8 mouse cellular contexts compared by ENCODE assay signal in genomic region chr10:86425690-86426530, GRCm38 (mm10).
DNase-seq lines count a peak whose midpoint lies in the region; ATAC-seq and TF ChIP-seq lines count a peak whose summit lies in the region.

No protein-coding gene starts in this region.

- WGBS in limb, embryonic 12.5 days = 6% methylated on average over 10 of the region's 10 CpGs
- 28% methylated on average over 10 of the region's 10 CpGs for WGBS in stomach, postnatal 0 days
- 80% methylated on average over 10 of the region's 10 CpGs for WGBS in thymus, adult 2 months

- H3K36me3 ChIP-seq in limb, embryonic 12.5 days = no peaks in the 10 kb centered on the region
- no peaks in the 10 kb centered on the region for H3K36me3 ChIP-seq in stomach, postnatal 0 days (ENCODE audit: control insufficient read depth, insufficient read depth, low read length)
- H3K36me3 ChIP-seq in thymus, adult 2 months (ENCODE audit: control insufficient read depth, insufficient read depth, low read length) = no peaks in the 10 kb centered on the region

- peak overlapping the region; percentile 26 for H3K4me2 ChIP-seq in limb, embryonic 12.5 days
- H3K4me2 ChIP-seq in stomach, postnatal 0 days (replicated peaks; ENCODE audit: low read depth) = no peak overlapping the region

- H3K4me3 ChIP-seq in limb, embryonic 12.5 days (replicated peaks) = no peak overlapping the region
- no peak overlapping the region for H3K4me3 ChIP-seq in stomach, postnatal 0 days (ENCODE audit: low read depth, low read length)
- H3K4me3 ChIP-seq in thymus, adult 2 months (ENCODE audit: control insufficient read depth, insufficient read depth, low read length) = no peak overlapping the region

- TF ChIP-seq EP300 in stomach, postnatal 0 days (optimal IDR thresholded peaks at IDR 0.05) = no peak

- H3K4me1 ChIP-seq in limb, embryonic 12.5 days (replicated peaks) = peaks cover 42% of the 10 kb centered on the region
- no peaks in the 10 kb centered on the region for H3K4me1 ChIP-seq in stomach, postnatal 0 days (replicated peaks; ENCODE audit: control insufficient read depth, insufficient read depth)
- H3K4me1 ChIP-seq in thymus, adult 2 months (replicated peaks; ENCODE audit: control insufficient read depth, insufficient read depth, low read length) = no peaks in the 10 kb centered on the region

- H3K9ac ChIP-seq in limb, embryonic 12.5 days (replicated peaks) = no peak overlapping the region
- no peak overlapping the region for H3K9ac ChIP-seq in stomach, postnatal 0 days (ENCODE audit: low read length)

- no peak for TF ChIP-seq CTCF in stomach, postnatal 0 days (IDR thresholded peaks at IDR 0.05; ENCODE audit: low read depth)
- TF ChIP-seq CTCF in thymus, adult 2 months (IDR thresholded peaks at IDR 0.05; ENCODE audit: borderline replicate concordance, control insufficient read depth, extremely low read depth, insufficient read depth, low read length, poor library complexity) = no peak

- TF ChIP-seq POLR2A in thymus, adult 2 months (IDR thresholded peaks at IDR 0.05; ENCODE audit: control insufficient read depth, extremely low read depth, insufficient read depth, low read length, poor library complexity) = no peak

- peak; percentile 75 for DNase-seq in 3T3-L1 (ENCODE audit: low read depth, low spot score)
- peak; percentile 47 for DNase-seq in brain, adult 2 months (ENCODE audit: low read depth, low spot score)
- peak; percentile 20 to 23 for DNase-seq in frontal cortex, postnatal 14 days (ENCODE audit: low spot score in 2 of 2)
- DNase-seq in hindlimb bud, embryonic 11.5 days (ENCODE audit: extremely low spot score, low read depth, low spot score) = peak; percentile 93
- peak; percentile 22 for DNase-seq in stomach, postnatal 0 days (ENCODE audit: low spot score)
- no peak for DNase-seq in thymus, adult 2 months
- no peak for DNase-seq in cerebellum, postnatal 4 days (ENCODE audit: low spot score in 2 of 2)

- H3K9me3 ChIP-seq in limb, embryonic 12.5 days = no peaks in the 10 kb centered on the region
- no peaks in the 10 kb centered on the region for H3K9me3 ChIP-seq in stomach, postnatal 0 days (ENCODE audit: control insufficient read depth, low read length)

- H3K27ac ChIP-seq in limb, embryonic 12.5 days = peak overlapping the region; percentile 92
- H3K27ac ChIP-seq in stomach, postnatal 0 days (replicated peaks) = no peak overlapping the region
- no peak overlapping the region for H3K27ac ChIP-seq in thymus, adult 2 months (ENCODE audit: control insufficient read depth, insufficient read depth, low read length)

- H3K27me3 ChIP-seq in limb, embryonic 12.5 days = peaks cover 15% of the 10 kb centered on the region
- no peaks in the 10 kb centered on the region for H3K27me3 ChIP-seq in stomach, postnatal 0 days (ENCODE audit: control insufficient read depth, insufficient read depth, low read length)
- no peaks in the 10 kb centered on the region for H3K27me3 ChIP-seq in thymus, adult 2 months (ENCODE audit: control insufficient read depth, insufficient read depth, low read length)

- peak; percentile 94 for ATAC-seq in limb, embryonic 12.5 days (ENCODE audit: insufficient number of reproducible peaks, insufficient read depth, low FRiP score, low TSS enrichment, low read depth)
- ATAC-seq in stomach, postnatal 0 days (ENCODE audit: low FRiP score, low TSS enrichment) = peak; percentile 40; the same call in 1 of the 2 replicates

Comparison
In these comparisons a context has a peak if more than half of its experiments do, and no peak if none do; other contexts are left out.
1. DNase-seq: peak in 3T3-L1 (single experiment), brain, adult 2 months (single experiment), frontal cortex, postnatal 14 days (2 of 2), hindlimb bud, embryonic 11.5 days (single experiment) and stomach, postnatal 0 days (single experiment); none in thymus, adult 2 months (single experiment) and cerebellum, postnatal 4 days (0 of 2).